ENCODE assay signal across 8 mouse cellular contexts in the genomic region with DNA sequence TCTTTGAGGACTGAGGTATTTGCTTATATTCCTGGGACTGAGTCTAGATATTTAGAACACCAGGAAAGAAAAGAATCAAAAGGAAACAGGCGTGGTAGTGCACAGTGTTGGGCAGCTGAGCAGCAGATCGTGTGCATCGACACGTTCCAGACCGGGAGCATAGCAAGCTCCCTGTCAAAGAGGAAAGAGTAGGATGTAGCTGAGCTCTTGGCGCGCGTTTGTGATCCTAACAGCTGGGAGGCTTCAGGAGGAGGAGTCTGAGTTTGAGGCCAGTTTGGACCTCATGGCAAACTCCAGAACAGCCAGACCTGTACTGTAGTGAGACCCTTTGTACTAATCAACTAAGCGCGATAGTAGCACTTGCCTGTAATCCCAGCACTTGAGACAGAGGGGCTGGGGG. TPM values are rescaled to one million over a fixed set of nuclear protein-coding genes. Genes with fewer than 3 reads are reported as not detected.
A peak's percentile ranks its signal among the peaks of the same experiment; 100 is the strongest.
DNase-seq lines count a peak whose midpoint lies in the region; ATAC-seq and TF ChIP-seq lines count a peak whose summit lies in the region.
"Had no signal": no experiment of that assay in that cellular context is flagged by ENCODE, and none has a peak within 500 bp of the region (broad histone marks: within the 10 kb centered on the region; RNA-seq: fewer than 3 reads in every experiment).

No protein-coding gene starts in this region.

- H3K4me1 ChIP-seq in midbrain, embryonic 10.5 days = peaks cover 23% of the 10 kb centered on the region
- H3K4me1 ChIP-seq in midbrain, embryonic 16.5 days (ENCODE audit: control insufficient read depth, insufficient read depth, low read length) = peaks cover 11% of the 10 kb centered on the region
- H3K4me1 ChIP-seq in hindbrain, embryonic 15.5 days (replicated peaks) = peaks cover 22% of the 10 kb centered on the region
- H3K4me1 ChIP-seq in lung, adult 2 months (ENCODE audit: control insufficient read depth, insufficient read depth, low read length) = peaks cover 14% of the 10 kb centered on the region
- peaks cover 3% of the 10 kb centered on the region; the same call in 1 of the 2 replicates for H3K4me1 ChIP-seq in stomach, postnatal 0 days (replicated peaks; ENCODE audit: control insufficient read depth, insufficient read depth)

- no peak for ATAC-seq in midbrain, embryonic 16.5 days
- ATAC-seq in hindbrain, embryonic 15.5 days (ENCODE audit: low FRiP score, low read depth) = no peak
- peak; percentile 33; the same call in 1 of the 2 replicates for ATAC-seq in stomach, postnatal 0 days (ENCODE audit: low FRiP score, low TSS enrichment)

- H3K27me3 ChIP-seq in midbrain, embryonic 10.5 days (ENCODE audit: low read depth, poor library complexity, severe bottlenecking) = no peaks in the 10 kb centered on the region
- H3K27me3 ChIP-seq in midbrain, embryonic 16.5 days (ENCODE audit: control insufficient read depth, insufficient read depth, low read depth, low read length) = no peaks in the 10 kb centered on the region
- H3K27me3 ChIP-seq in hindbrain, embryonic 15.5 days = no peaks in the 10 kb centered on the region
- no peaks in the 10 kb centered on the region for H3K27me3 ChIP-seq in stomach, postnatal 0 days (ENCODE audit: control insufficient read depth, insufficient read depth, low read length)

- H3K36me3 ChIP-seq in midbrain, embryonic 10.5 days = peaks cover 51% of the 10 kb centered on the region
- H3K36me3 ChIP-seq in midbrain, embryonic 16.5 days (ENCODE audit: control insufficient read depth, insufficient read depth, low read length) = peaks cover 11% of the 10 kb centered on the region
- peaks cover 30% of the 10 kb centered on the region for H3K36me3 ChIP-seq in hindbrain, embryonic 15.5 days
- peaks cover 14% of the 10 kb centered on the region; the same call in 1 of the 2 replicates for H3K36me3 ChIP-seq in stomach, postnatal 0 days (ENCODE audit: control insufficient read depth, insufficient read depth, low read length)

- no peaks in the 10 kb centered on the region for H3K9me3 ChIP-seq in midbrain, embryonic 10.5 days (replicated peaks)
- H3K9me3 ChIP-seq in midbrain, embryonic 16.5 days (replicated peaks; ENCODE audit: control insufficient read depth, low read length, poor library complexity, severe bottlenecking) = no peaks in the 10 kb centered on the region
- H3K9me3 ChIP-seq in hindbrain, embryonic 15.5 days = no peaks in the 10 kb centered on the region
- H3K9me3 ChIP-seq in stomach, postnatal 0 days (ENCODE audit: control insufficient read depth, low read length) = no peaks in the 10 kb centered on the region

- no peak overlapping the region for H3K27ac ChIP-seq in midbrain, embryonic 10.5 days (replicated peaks)
- H3K27ac ChIP-seq in midbrain, embryonic 16.5 days (ENCODE audit: low read length) = no peak overlapping the region
- no peak overlapping the region for H3K27ac ChIP-seq in hindbrain, embryonic 15.5 days (replicated peaks)
- peak overlapping the region; percentile 93 for H3K27ac ChIP-seq in stomach, postnatal 0 days (replicated peaks)

- 93% methylated on average over 10 of the region's 10 CpGs for WGBS in midbrain, embryonic 10.5 days
- WGBS in midbrain, embryonic 16.5 days = 90% methylated on average over 10 of the region's 10 CpGs
- 89% methylated on average over 10 of the region's 10 CpGs for WGBS in hindbrain, embryonic 15.5 days
- WGBS in lung, adult 2 months = 41% methylated on average over 10 of the region's 10 CpGs
- WGBS in stomach, postnatal 0 days = 32% methylated on average over 10 of the region's 10 CpGs

- H3K4me3 ChIP-seq in midbrain, embryonic 10.5 days = peak overlapping the region; percentile 97; the same call in 1 of the 2 replicates
- no peak overlapping the region for H3K4me3 ChIP-seq in midbrain, embryonic 16.5 days (ENCODE audit: low read depth, low read length)
- no peak overlapping the region for H3K4me3 ChIP-seq in hindbrain, embryonic 15.5 days
- peak overlapping the region; percentile 34 for H3K4me3 ChIP-seq in lung, adult 2 months (replicated peaks; ENCODE audit: extremely low read depth, low read depth, low read length)
- no peak overlapping the region for H3K4me3 ChIP-seq in stomach, postnatal 0 days (ENCODE audit: low read depth, low read length)

- H3K4me2 ChIP-seq in midbrain, embryonic 16.5 days (ENCODE audit: low read length) = no peak overlapping the region
- H3K4me2 ChIP-seq in hindbrain, embryonic 15.5 days = peak overlapping the region; percentile 82; the same call in 1 of the 2 replicates
- H3K4me2 ChIP-seq in stomach, postnatal 0 days (replicated peaks; ENCODE audit: low read depth) = peak overlapping the region; percentile 63

- peak; percentile 43; the same call in 1 of the 2 replicates for TF ChIP-seq POLR2A in lung, adult 2 months (IDR thresholded peaks at IDR 0.05; ENCODE audit: borderline replicate concordance, extremely low read depth, low read depth, low read length)

- TF ChIP-seq CTCF in lung, adult 2 months (IDR thresholded peaks at IDR 0.05; ENCODE audit: insufficient read depth, low read length) = no peak
- TF ChIP-seq CTCF in stomach, postnatal 0 days (IDR thresholded peaks at IDR 0.05; ENCODE audit: low read depth) = no peak

- no peak for DNase-seq in midbrain, embryonic 10.5 days (ENCODE audit: low spot score)
- DNase-seq in lung, adult 2 months = peak; percentile 20
- peak; percentile 36 for DNase-seq in stomach, postnatal 0 days (ENCODE audit: low spot score)
- no peak for DNase-seq in layer of hippocampus, adult 9-11 months
- no peak for DNase-seq in yolk sac, embryonic 10.5 days (ENCODE audit: low spot score)
- DNase-seq: spleen, adult 18-20 months had no signal

- TF ChIP-seq EP300 in stomach, postnatal 0 days (optimal IDR thresholded peaks at IDR 0.05) = no peak

- H3K9ac ChIP-seq in midbrain, embryonic 16.5 days (ENCODE audit: low read depth, low read length) = no peak overlapping the region
- H3K9ac ChIP-seq in hindbrain, embryonic 15.5 days = no peak overlapping the region
- peak overlapping the region; percentile 41; the same call in 1 of the 2 replicates for H3K9ac ChIP-seq in stomach, postnatal 0 days (ENCODE audit: low read length)

RNA-seq across cellular contexts. Expression of gene Klhdc8b, which starts 0.8 kb away (rescaled TPM):
- 43.1 and 52.1 TPM in 2 replicates for polyA plus RNA-seq in midbrain, embryonic 10.5 days (2016; fragmentation: Nextera tagmentation; extraction: Ambion mirVana)
- 72.6 and 81.0 TPM in 2 replicates for polyA plus RNA-seq in midbrain, embryonic 16.5 days (2015; fragmentation: Nextera tagmentation; extraction: Ambion mirVana)
- 67.5 and 70.8 TPM in 2 replicates for polyA plus RNA-seq in hindbrain, embryonic 15.5 days (2015; fragmentation: Nextera tagmentation; extraction: Ambion mirVana)
- polyA plus RNA-seq in lung, adult 2 months (2012; rRNA removed) = 108 and 109 TPM in 2 replicates
- polyA plus RNA-seq in stomach, postnatal 0 days (2015; fragmentation: Nextera tagmentation; extraction: Ambion mirVana) = 37.2 and 46.7 TPM in 2 replicates

RNA-seq across cellular contexts. Expression of gene Ccdc71, which starts 1.9 kb away (rescaled TPM):
- polyA plus RNA-seq in midbrain, embryonic 10.5 days (2016; fragmentation: Nextera tagmentation; extraction: Ambion mirVana) = 58.2 and 59.4 TPM in 2 replicates
- 65.2 and 69.3 TPM in 2 replicates for polyA plus RNA-seq in midbrain, embryonic 16.5 days (2015; fragmentation: Nextera tagmentation; extraction: Ambion mirVana)
- polyA plus RNA-seq in hindbrain, embryonic 15.5 days (2015; fragmentation: Nextera tagmentation; extraction: Ambion mirVana) = 57.5 and 63.4 TPM in 2 replicates
- polyA plus RNA-seq in lung, adult 2 months (2012; rRNA removed) = 26.8 and 27.2 TPM in 2 replicates
- polyA plus RNA-seq in stomach, postnatal 0 days (2015; fragmentation: Nextera tagmentation; extraction: Ambion mirVana) = 29.7 and 32.2 TPM in 2 replicates

RNA-seq across cellular contexts. Expression of gene Lamb2, which starts 17.3 kb away (rescaled TPM):
- 42.7 and 46.2 TPM in 2 replicates for polyA plus RNA-seq in midbrain, embryonic 10.5 days (2016; fragmentation: Nextera tagmentation; extraction: Ambion mirVana)
- 18.6 and 19.3 TPM in 2 replicates for polyA plus RNA-seq in midbrain, embryonic 16.5 days (2015; fragmentation: Nextera tagmentation; extraction: Ambion mirVana)
- polyA plus RNA-seq in hindbrain, embryonic 15.5 days (2015; fragmentation: Nextera tagmentation; extraction: Ambion mirVana) = 24.1 and 25.1 TPM in 2 replicates
- polyA plus RNA-seq in lung, adult 2 months (2012; rRNA removed) = 189 and 231 TPM in 2 replicates
- 19.2 and 21.8 TPM in 2 replicates for polyA plus RNA-seq in stomach, postnatal 0 days (2015; fragmentation: Nextera tagmentation; extraction: Ambion mirVana)

RNA-seq across cellular contexts. Expression of gene BC048562, which starts 25.9 kb away (rescaled TPM):
- polyA plus RNA-seq in midbrain, embryonic 10.5 days (2016; fragmentation: Nextera tagmentation; extraction: Ambion mirVana) = not detected in 2 replicates
- polyA plus RNA-seq in midbrain, embryonic 16.5 days (2015; fragmentation: Nextera tagmentation; extraction: Ambion mirVana) = not detected in 2 replicates
- not detected in 2 replicates for polyA plus RNA-seq in hindbrain, embryonic 15.5 days (2015; fragmentation: Nextera tagmentation; extraction: Ambion mirVana)
- not detected in 2 replicates for polyA plus RNA-seq in lung, adult 2 months (2012; rRNA removed)
- polyA plus RNA-seq in stomach, postnatal 0 days (2015; fragmentation: Nextera tagmentation; extraction: Ambion mirVana) = not detected in 2 replicates

RNA-seq across cellular contexts. Expression of gene Usp19, which starts 28.2 kb away (rescaled TPM):
- 79.4 and 91.6 TPM in 2 replicates for polyA plus RNA-seq in midbrain, embryonic 10.5 days (2016; fragmentation: Nextera tagmentation; extraction: Ambion mirVana)
- polyA plus RNA-seq in midbrain, embryonic 16.5 days (2015; fragmentation: Nextera tagmentation; extraction: Ambion mirVana) = 68.6 and 71.5 TPM in 2 replicates
- polyA plus RNA-seq in hindbrain, embryonic 15.5 days (2015; fragmentation: Nextera tagmentation; extraction: Ambion mirVana) = 76.5 and 80.8 TPM in 2 replicates
- polyA plus RNA-seq in lung, adult 2 months (2012; rRNA removed) = 134 and 161 TPM in 2 replicates
- polyA plus RNA-seq in stomach, postnatal 0 days (2015; fragmentation: Nextera tagmentation; extraction: Ambion mirVana) = 22.2 and 22.7 TPM in 2 replicates

Comparison
In these comparisons a context has a peak if more than half of its experiments do, and no peak if none do; other contexts are left out.
1. H3K4me3 ChIP-seq: peak in midbrain, embryonic 10.5 days (single experiment) and lung, adult 2 months (single experiment); none in midbrain, embryonic 16.5 days (single experiment), hindbrain, embryonic 15.5 days (single experiment) and stomach, postnatal 0 days (single experiment).
2. DNase-seq: peak in lung, adult 2 months (single experiment) and stomach, postnatal 0 days (single experiment); none in midbrain, embryonic 10.5 days (single experiment), layer of hippocampus, adult 9-11 months (single experiment) and yolk sac, embryonic 10.5 days (single experiment).